Mouse (Mus musculus) neutrophil, adult 65 days (primary cell): Measurements from ENCODE around the gene Ccdc9b. TPM values are rescaled to one million over a fixed set of nuclear protein-coding genes. Genes with fewer than 3 reads are reported as not detected.

Experiments
- total RNA-seq: library from RNA; stranded (reverse); gene quantifications from 2 replicates; pipeline ENCODE4 v1.2.4, GENCODE M21; 2023

Gene Ccdc9b
- 0.25 TPM in 1 of 2 replicates, not detected in the other for total RNA-seq

DNA sequence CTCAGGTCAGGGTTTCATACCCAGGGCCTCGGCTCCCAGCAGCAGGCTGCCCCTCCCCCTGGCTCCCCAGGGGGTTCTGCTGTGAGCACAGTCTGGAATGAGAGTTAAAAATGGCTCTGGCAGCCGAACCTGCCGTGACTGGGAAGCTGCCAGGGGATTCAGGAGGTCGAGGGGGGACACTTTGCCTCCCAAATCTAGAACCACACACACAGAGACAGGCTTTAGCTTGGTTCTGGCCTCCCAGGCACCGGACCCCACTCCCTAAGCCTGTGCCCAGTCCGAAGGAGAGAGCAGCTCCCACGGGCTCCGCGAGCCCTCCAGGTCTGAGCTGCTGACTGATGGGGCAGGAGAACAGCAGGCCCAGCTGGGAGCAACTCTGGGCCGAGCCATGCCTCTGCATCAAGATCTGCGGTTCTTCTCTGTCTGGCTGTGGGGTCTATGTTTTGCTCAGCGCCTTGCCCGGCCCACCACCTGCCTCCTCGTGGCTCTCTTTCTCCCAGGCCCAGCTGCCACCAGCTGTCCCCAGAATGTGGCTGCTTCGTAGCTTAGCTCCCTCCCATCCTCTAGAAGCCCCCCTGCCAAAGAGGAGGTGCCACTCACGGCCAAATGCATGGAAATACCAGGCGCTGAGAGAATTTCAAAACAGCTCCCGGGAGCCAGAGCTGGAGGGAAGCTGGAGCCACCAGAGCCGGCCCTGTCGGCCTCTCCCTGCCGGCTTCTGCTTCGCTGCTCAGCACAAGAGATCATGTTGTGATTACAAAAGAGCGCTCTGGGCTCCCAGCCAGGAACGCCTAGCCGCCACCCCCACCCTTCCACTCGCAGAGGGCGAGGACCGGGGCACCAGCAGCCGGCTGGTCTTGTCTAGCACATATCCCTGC is at the start of gene Ccdc9b:
Ccdc9b (minus strand) TSS at position 756 of the 878 bp plus-strand sequence.

GRCm38 (mm10) chr2:118779504-118780480 is 17.3 kb upstream of the Ccdc9b start, which contains the start of gene Disp2:
TSS of gene Disp2 (plus strand) at chr2:118779719.

GRCm38 (mm10) chr2:118772158-118772874 is 9.9 kb upstream of the Ccdc9b start, which contains the start of gene Phgr1:
TSS of gene Phgr1 (plus strand) at chr2:118772769.

GRCm38 (mm10) chr2:118745232-118745884 is 17.1 kb downstream of the Ccdc9b start, which contains the start of gene Inafm2:
TSS of gene Inafm2 (plus strand) at chr2:118745758.

GRCm38 (mm10) chr2:118728337-118728736 is 34.1 kb downstream of the Ccdc9b start, which contains the start of gene Plcb2:
TSS of gene Plcb2 (minus strand) at chr2:118728438.

Other genes with a start within 250 kb of the Ccdc9b start
- 5.6 and 13.9 TPM in 2 replicates for gene Bmf, start 213.0 kb downstream of the Ccdc9b start, total RNA-seq
- 32.8 and 37.9 TPM in 2 replicates for gene Bub1b, start 164.4 kb downstream of the Ccdc9b start, total RNA-seq
- gene Pak6, start 99.4 kb downstream of the Ccdc9b start, total RNA-seq: 0.23 TPM in 1 of 2 replicates, not detected in the other
- 1.3 and 2.1 TPM in 2 replicates for gene Ankrd63, start 58.7 kb downstream of the Ccdc9b start, total RNA-seq
- 141 and 180 TPM in 2 replicates for gene Plcb2, start 34.2 kb downstream of the Ccdc9b start, total RNA-seq
- 11.2 and 12.4 TPM in 2 replicates for gene Inafm2, start 16.9 kb downstream of the Ccdc9b start, total RNA-seq
- gene Phgr1, start 10.1 kb upstream of the Ccdc9b start, total RNA-seq: not detected in 2 replicates
- gene Disp2, start 17.1 kb upstream of the Ccdc9b start, total RNA-seq: not detected in 2 replicates
- gene Knstrn, start 51.3 kb upstream of the Ccdc9b start, total RNA-seq: 35.7 and 38.8 TPM in 2 replicates
- gene Ivd, start 99.3 kb upstream of the Ccdc9b start, total RNA-seq: 27.2 and 50.3 TPM in 2 replicates
- 8.2 and 12.0 TPM in 2 replicates for gene Bahd1, start 137.7 kb upstream of the Ccdc9b start, total RNA-seq
- 1.7 and 3.0 TPM in 2 replicates for gene Chst14, start 163.8 kb upstream of the Ccdc9b start, total RNA-seq